Mouse (Mus musculus) forelimb bud, embryonic 11.5 days (tissue): ENCODE results near the gene Casp7.
A peak's percentile ranks its signal among the peaks of the same experiment; 100 is the strongest.

Experiments
- DNase-seq: peaks from one replicate; pipeline ENCODE4 v3.0.0-alpha.2; 2012; ENCODE audit warnings: low read depth, low spot score

The Casp7 gene

DNA sequence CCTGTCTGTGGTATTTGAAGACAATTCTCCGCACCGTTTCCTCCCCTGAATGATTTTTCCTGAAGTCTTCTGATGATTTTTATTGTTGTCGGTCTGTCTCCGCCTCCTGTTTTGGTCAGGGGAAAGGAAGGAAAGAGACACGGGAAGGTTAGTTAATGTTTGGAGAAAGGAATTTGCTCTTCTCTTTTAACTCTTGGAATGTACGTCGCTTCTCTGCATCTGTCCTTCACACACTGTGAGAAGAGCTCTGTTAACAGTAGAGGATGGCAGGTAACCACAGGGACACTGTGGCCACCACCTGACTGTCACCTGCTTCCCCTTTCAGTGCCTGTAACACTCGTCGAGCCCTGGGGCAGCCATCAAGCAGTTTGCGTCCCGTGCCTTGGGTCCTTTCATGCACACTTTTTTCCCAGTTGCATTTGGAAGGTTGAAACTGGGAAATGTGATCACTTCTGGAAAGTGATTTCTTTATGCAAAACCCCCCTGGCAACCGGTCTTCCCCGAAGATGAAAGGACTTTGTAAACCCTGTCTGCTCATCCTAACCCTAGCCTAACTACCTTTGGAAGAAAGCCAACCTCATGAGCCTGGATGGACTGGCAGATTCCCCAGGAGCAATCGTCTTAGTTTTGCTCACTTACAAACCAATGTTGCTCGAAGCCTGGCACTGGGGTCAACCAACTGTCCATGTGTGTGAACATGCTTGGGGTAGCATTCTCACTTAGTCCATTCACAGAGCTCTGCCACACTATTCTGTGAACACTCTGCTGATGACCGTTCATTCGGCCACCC lies 27.9 kb downstream of the Casp7 start:
- DNase-seq, result no peak

DNA sequence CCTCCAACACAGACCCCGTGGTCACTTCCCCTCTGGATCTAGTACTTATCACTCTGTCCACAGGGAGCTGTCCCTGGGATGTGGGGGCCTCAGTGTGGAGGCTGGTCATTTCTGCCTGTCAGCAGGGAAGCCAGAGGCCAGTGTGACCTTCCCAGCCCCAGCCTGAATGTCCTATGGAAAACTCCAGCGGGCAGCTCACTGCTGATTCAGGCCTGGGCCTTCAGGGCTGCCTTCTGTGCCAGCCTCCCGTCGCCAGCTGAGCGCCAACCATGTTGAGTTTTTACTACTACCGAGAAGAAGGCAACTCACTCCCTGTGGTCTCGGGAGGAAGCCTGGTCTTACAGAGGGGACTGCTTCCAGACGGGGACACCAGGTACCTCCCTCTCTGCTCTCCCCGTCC lies 28.6 kb downstream of the Casp7 start:
- no peak for DNase-seq

GRCm38 (mm10) chr19:56430369-56430768 lies 33.4 kb downstream of the Casp7 start:
- DNase-seq, result peak; percentile 38

DNA sequence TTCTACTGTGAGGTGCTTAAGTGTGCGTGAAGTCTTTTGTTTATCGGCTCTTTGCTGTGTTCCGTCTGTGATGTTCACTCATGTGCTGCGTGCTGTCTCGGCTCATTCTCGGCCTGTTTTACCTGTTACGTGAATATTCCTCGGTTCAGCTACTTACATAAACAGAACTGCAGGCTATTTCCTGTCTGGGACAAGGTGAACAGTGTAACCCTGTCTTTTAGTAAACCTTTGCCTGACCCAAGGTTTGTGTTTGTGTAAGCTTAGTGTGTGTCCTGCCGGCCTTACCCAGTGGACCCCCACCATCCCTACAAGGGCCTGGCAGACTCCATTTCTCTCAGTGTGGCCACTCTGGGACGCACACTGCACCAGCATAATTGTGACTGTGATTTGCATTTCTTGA lies 35.8 kb downstream of the Casp7 start:
- DNase-seq, result no peak

GRCm38 (mm10) chr19:56433581-56433980 lies 36.7 kb downstream of the Casp7 start:
- no peak for DNase-seq

DNA sequence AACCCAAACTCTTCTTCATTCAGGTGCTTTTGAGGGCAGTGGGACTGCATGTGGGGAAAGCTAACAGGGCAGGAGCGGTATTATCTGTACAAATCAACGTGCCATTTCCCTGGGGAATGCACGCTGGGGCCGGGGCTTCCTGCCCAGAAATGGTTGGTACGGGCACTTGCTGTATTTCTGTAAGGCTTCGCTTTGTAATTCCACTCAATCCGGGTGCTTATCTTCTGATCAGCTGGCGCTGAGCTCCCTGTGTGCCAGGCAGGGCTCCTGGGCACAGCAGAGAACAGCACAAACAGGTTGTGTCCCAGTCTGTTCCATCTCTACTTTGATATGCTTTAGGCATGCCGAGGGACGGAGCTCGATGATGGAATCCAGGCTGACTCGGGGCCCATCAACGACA lies 39.5 kb downstream of the Casp7 start:
- DNase-seq, result no peak

- no peak for DNase-seq
Measured at GRCm38 (mm10) chr19:56438357-56439071, 41.6 kb downstream of the Casp7 start.

GRCm38 (mm10) chr19:56439072-56439434 lies 42.1 kb downstream of the Casp7 start:
- no peak for DNase-seq

DNA sequence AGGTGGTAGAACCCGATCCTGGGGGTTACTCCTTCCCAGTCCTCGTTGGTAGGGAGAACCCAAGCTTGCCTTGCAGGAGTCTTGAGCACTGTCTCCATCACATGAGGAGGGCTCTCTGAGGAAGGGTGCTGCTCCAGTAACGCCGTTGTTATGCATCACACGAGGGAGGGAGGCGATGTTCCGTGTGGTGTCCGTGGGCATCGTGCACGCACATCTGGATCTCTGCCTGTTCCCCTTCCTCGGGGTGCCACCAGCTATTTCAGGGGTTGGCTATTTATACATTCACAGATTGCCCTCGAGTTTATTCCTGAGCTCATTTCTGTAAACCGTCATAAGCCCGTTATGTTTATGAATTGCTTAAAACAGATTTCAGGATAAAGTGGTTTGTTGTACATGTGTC lies 46.5 kb downstream of the Casp7 start:
- DNase-seq, result no peak

- no peak for DNase-seq
Measured at GRCm38 (mm10) chr19:56448784-56449183, 51.9 kb downstream of the Casp7 start.

DNA sequence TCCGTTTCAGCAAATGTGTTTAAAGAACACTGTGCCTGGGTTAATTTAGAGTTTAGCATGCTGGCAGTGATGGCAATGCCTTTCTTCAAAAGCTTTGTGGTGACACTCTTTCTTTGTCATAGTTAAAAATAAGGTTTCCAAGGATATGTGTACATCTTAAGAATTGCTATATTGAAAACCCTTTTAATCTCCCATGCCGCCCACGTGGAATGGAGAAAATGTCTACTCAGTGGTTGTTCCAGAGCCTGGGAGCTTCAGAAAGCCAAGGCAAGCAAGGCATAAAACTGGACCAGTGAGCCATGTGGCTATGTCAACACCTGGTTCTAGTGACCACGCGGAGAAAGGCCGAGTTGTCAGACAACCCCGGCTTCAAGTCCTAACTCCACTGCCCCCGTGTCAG lies 52.6 kb downstream of the Casp7 start:
- DNase-seq, result no peak

- no peak for DNase-seq
Measured at GRCm38 (mm10) chr19:56450892-56451291, 54.0 kb downstream of the Casp7 start.

DNA sequence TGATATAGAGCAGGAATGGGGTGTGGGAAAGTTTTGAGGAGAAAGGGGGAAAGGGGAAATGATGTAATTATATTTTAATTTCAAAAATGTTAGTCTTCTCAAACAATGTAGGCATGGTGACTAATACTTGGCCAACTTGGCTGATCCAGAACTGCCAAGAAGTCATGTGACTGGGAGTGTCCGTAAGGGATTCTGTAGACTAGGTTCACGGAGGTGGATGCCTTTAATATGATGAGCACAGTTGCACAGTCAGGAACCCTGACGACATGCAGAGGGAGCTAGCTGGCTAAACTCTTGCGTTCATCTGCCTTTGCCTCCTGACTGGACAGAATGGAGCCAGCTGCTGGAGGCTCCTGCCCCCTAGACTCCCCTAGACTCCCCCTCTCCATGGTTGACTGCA lies 54.9 kb downstream of the Casp7 start:
- DNase-seq, result no peak

DNA sequence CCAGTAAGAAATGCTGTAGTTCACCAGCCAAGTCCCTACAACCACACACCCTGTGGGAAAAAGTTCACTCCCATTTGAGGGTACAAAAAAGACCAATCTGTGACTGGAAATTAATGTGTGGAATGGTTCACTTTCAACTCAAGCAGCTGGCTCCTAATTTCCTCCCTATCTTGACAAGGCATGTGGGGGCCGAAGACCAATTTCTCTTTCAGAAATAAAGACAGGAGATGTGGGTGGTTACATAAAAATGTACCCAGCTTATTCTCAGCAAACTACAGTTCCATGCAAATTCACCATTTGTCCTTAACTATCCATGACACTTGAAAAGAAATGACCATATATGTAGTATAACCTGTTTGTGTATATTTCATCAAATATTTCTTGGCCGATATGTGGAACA lies 55.5 kb downstream of the Casp7 start:
- no peak for DNase-seq

DNA sequence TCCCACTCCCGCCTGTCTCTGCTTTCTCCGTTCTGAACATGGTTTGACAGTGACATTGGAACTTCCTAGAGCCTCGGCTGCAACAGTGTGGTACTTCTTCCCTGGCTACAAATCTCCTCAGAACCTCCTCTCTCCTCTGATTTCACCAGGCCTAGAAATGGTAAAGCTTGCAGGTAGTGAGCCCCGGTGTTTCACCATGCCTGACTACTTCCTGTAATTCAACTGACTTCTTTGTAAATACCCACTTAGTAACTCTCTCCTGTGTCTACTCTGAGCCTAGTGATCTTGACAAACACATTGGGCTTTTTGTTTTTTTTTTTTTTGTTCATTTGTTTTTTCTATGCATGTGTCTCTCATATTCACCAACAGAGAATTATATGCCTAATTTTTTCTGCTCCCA lies 57.9 kb downstream of the Casp7 start:
- DNase-seq, result no peak

DNA sequence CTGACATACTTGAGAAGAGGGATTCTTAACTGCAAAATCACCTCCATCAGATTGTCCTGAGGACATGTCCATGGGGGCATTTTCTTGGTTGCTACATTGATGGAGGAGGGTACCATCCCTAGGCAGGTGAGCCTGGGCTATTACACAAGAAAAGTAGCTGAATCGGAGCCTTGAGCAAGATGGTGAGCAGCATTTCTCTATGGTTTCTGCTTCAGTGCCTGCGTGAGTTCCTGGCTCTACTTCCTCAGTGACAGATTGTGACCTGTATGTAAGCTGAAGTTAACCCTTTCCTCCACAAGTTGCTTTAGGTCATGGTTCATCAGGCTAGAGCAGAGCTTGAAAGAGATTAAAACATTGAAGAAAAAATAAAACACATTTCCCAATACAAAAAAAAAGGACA lies 58.4 kb downstream of the Casp7 start:
- DNase-seq, result no peak

- DNase-seq, result no peak
Measured at GRCm38 (mm10) chr19:56457569-56457968, 60.6 kb downstream of the Casp7 start.

DNA sequence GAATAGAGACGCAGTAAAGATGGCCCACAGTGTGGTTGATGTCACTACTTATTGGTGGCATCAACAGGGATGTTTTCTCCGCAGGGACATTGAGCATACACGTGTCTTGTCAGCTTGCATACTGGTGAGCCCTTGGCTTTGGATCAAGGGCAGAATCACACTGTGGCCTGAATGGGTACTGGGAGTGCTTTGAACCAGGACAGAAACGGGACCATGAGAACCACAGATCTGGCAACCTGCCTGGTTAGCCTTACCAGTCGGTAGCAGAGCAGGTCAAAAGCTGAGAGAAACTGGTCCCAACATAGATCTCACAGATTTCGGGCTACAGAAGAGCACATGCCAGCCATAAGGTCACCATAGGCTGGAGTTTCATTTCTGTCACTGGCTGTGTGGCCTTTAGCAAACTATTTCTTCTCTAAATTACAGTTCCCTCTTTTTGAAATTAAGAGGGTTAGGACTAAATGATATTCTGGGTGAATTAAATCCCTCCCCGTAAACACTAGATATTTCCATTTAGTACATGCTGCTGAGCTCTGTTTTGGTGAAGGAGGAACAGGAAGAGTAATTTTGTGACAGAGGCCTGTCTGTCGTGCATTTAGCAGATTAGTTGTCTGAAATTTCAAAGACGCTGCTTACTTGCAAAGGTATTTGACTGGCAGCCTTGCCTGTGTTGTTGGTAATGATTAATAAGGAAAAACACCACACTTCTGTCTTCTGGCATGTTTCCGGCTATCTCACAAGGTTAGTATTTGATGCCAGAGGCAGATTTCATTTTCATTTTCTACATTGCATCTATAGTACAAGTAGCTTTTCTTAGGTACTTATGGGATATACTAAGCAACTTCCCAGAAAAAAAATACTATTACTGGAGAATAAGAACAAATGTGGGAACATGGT lies 62.5 kb downstream of the Casp7 start:
- DNase-seq, result no peak

GRCm38 (mm10) chr19:56460241-56460640 lies 63.3 kb downstream of the Casp7 start:
- no peak for DNase-seq

DNA sequence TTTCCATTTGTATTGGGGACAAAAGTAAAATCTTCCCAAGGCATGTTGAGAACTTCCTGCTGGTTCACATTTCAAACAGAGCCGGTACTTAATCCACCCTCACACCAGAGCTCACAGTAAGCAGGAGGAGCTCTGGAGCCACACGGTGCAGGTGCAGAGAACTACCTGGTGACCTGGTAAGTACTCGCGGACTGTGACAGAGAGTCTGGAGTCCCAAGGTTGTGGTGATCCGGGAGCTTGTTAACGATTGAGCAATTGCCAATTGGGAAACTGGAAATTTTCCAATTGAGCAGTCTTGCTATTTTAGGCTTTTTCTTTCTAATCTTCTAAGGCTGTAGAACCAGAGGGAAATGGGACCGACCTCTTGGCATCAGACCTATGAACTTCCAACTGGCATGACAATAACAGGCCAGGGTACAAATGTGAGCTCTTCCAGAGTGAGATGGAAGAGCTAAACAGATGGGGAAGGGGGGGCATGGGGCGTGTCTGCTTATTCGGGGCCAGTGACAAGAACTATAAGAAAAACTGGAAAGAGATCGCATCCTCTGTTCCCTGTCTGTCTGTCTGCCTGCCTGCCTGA lies 64.7 kb downstream of the Casp7 start, which contains the start of gene Plekhs1:
TSS of gene Plekhs1 (plus strand) at position 119 of the 580 bp plus-strand sequence.
- no peak for DNase-seq

- DNase-seq, result no peak
Measured at GRCm38 (mm10) chr19:56462786-56463185, 65.9 kb downstream of the Casp7 start.

GRCm38 (mm10) chr19:56466486-56466885 lies 69.6 kb downstream of the Casp7 start:
- no peak for DNase-seq
